Mouse (Mus musculus) erythroid progenitor cell, adult 5-6 weeks (primary cell): Measurements from ENCODE around the gene Rnf39. TPM values are rescaled to one million over a fixed set of nuclear protein-coding genes. Genes with fewer than 3 reads are reported as not detected.
"Not testable (repeated sequence)": the region's sequence is repeated elsewhere in the genome, so short reads cannot be mapped to it uniquely, and the experiment has no call there.

Experiments
- ATAC-seq: replicated peaks from 2 replicates; pipeline ENCODE4 v1.8.0; 2016; ENCODE audit warnings: moderate number of reproducible peaks, mild to moderate bottlenecking, moderate TSS enrichment, inconsistent platforms; ENCODE audit not compliant: poor library complexity, low FRiP score, severe bottlenecking
- total RNA-seq, 2 experiments: library from RNA; stranded (forward) in 1 of 2; stranded (reverse) in 1 of 2; fragments of 150-400 nt in 1 of 2; fragments of 186-747, 209-891 nt in 1 of 2; gene quantifications; 2 replicates each; pipeline versions ENCODE4 v1.2.3 to v1.2.4; 2015 to 2017; ENCODE audit warnings: low replicate concordance in 2 of 2

The Rnf39 gene
- total RNA-seq, 2 experiments from 2014 or later: not detected

DNA sequence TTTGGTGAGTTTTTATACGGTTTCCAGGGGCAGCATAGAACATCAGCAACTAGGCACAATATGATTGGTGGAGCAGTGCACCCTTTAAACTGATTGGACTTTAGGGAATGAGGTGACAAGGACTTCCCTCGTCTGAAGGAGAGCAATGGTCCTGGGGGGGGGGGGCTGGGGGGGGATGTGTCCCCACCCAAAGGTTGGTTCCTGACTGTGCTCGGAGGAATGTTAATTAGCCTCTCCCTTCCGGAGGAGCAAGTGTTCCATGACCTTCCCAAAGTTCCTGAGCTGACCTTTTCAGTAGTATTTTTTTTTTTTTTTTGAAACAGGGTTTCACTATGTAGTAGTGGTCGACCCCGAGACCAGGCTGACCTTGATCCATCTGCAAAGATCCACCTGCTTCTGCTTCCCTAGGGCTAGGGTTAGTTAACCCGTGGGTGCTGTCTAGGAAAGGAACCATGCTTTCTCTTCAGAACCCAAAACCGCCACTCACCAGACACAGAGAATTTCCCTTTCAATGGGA lies 30.6 kb downstream of the Rnf39 start:
- ATAC-seq: no peak

GRCm38 (mm10) chr17:36981221-36981813 lies 38.6 kb downstream of the Rnf39 start, which contains the start of gene 2410137M14Rik:
Gene 2410137M14Rik, minus strand, starts transcription at chr17:36981237.
- ATAC-seq: no peak

DNA sequence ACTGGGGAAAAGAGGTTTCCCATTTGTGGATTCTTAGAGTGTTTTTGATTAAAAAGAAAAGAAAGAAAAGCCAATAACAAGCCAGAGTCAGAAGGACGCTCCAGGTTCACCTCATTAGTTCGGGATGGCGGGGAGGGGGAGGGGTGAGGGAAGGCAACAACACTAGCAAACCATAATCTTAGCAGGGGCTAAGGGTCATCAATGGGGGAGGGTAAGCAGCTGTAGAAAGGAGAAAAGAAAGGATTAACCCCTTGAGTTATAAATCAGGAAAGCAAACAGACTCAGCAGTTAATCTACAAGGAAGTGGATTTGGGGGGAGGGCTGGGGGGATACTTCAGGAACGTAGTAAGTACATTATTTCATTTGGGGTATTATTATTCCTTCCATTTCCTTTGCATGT lies 39.1 kb downstream of the Rnf39 start:
- no peak for ATAC-seq

DNA sequence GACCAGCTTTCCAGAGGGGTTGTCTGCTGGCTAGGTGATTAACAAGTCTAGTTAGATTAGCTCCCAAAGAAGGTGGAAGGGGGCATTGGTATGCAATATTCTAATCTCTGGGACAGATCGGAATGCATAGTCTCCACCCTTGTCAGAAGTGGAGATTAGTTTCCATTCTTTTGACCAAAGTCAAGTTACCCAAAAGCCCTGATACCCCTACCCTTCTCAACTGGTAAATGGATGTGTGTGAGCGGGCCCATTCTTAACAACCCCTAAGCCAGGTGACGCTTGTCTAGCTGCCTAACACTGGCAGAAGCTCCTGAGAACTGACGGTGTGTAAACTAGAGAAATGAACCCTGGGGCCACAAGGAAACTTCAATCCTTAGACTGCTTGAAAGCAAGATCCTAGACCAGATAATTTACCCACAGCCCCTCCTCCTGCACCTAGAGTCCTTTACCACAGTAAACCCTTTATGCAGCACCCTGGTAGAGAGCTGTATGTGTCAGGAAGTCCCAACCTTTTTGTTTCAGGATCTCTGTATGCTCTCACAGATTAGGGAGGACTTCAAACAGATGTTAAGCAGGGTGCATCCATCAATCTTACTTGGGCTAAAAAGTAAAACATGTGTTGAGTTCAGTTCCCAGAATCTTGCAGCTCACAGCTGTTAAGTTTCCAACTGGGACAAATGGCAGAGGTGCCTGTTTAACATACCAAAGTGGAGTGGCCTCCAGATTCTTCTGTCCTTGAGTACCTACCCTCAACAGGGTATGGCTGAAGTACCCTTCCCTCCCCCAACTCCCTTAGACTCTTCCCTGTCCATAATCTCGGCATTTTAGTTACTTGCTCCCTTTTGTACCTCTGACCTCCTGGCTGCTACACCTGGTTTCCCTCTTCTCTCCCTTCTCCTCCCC lies 39.8 kb downstream of the Rnf39 start:
- no peak for ATAC-seq

GRCm38 (mm10) chr17:36988475-36988874 lies 45.8 kb downstream of the Rnf39 start:
- no peak for ATAC-seq

- no peak for ATAC-seq
Measured at GRCm38 (mm10) chr17:36989437-36989836, 46.7 kb downstream of the Rnf39 start, which contains the start of gene H2-M5. Gene H2-M5, minus strand, starts transcription at chr17:36989537.

GRCm38 (mm10) chr17:36990630-36991029 lies 47.9 kb downstream of the Rnf39 start:
- not testable (repeated sequence) for ATAC-seq

DNA sequence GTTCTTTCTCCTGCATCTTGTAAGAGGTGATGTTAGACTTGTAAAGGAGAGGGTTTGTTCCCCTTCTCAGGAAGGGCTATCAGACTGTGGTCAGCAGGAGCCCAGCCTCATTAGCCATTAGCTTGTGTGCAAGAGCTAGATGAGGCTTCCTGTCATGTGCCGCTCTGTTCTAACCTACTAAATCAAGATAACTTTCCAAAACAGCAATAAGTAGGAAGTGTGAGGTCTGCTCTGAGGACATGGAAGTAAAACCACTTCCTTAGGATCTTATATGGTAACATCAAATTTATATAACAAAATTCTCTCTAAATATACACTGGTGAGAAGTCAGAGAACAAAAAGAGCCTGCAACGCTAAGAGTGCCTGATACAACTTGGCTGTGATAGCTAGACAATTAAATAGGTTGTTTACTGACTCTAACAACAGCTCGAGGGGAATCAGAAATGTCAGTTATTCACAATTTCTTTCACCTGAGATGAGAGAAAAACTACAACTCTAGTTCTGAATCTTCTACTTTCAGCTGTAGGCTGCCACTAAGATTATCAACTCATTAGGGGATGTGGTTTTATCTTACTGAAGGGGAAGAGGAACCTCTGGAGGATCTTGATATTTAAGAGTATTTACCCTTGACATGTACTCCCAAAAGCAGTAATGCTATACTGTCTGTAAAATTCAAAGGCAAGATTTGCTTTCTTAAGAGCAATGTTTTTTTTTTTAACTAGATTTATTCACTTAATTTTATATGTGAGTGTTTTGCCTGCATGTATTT lies 49.8 kb downstream of the Rnf39 start:
- no peak for ATAC-seq

DNA sequence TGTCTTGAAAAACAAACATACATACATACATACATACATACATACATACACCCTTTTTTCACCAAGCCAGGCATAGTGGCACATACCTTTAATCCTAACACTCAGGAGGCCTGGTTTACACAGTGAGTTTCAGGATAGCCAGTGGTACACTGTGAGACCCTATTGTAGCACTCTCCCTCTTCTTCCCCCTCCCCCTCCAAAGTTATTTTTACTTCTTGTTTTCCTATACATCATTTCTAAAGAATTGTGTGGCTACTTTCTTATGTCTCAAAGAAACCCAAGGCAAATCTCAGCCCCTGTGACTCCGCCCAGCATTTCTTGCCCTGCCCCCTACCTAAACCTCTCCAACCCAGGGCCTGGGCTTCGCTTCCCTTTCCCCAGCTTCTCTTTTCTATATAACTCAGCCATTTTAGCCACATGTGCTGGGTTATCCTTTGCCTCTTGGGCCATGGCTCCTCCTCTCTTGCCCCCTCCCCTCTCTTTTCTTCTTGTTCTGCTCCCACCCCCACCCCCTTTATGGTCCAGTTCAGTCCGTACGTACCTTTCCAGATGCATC lies 51.1 kb downstream of the Rnf39 start:
- ATAC-seq: no peak

- ATAC-seq: no peak
Measured at GRCm38 (mm10) chr17:36994528-36994927, 51.8 kb downstream of the Rnf39 start.

GRCm38 (mm10) chr17:36995448-36995847 lies 52.7 kb downstream of the Rnf39 start:
- ATAC-seq: no peak

DNA sequence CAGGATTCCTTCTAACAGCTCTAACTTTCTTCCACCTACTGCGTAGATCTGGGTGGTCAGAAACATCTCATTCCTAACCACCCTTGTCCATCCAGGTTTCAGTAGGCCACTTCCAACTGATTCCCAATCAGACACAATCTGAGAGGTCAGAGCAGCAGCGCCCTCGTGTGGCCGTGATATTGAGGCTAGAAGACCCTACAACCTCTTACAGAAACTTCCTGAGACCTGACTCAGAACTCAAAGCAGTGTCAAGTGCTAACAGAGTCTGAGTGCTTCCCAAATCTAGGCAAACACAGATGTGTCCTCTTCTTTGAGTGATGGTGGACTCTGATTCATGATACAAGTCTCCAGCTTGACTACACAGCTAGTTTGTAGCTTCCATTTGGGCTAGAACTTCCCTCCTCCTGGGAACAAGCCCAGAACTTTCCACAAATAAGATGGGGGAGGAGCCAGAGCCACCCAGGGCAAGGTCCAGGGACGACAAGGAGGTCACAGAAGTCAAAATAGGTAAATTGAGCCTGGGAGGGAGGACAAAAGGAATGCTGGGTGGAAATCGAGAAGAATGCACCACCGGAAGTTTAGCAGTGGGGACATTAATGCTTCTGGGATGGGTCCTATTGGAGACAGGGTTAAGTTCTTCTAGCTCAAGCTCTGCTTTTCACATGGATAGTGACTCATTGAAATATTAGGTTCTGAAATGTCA lies 54.5 kb downstream of the Rnf39 start:
- ATAC-seq: no peak

Other genes with a start within 250 kb of the Rnf39 start
- not detected in 2 replicates for gene H2-M10.5, start 170.0 kb upstream of the Rnf39 start, total RNA-seq (2015; ENCODE audit: low replicate concordance)
- gene H2-M10.5, start 170.0 kb upstream of the Rnf39 start, total RNA-seq (2017; ENCODE audit: low replicate concordance): not detected in 2 replicates
- not detected in 2 replicates for gene H2-M10.6, start 130.7 kb upstream of the Rnf39 start, total RNA-seq (2015; ENCODE audit: low replicate concordance)
- not detected in 2 replicates for gene H2-M10.6, start 130.7 kb upstream of the Rnf39 start, total RNA-seq (2017; ENCODE audit: low replicate concordance)
- gene Trim26, start 105.8 kb upstream of the Rnf39 start, total RNA-seq (2015; ENCODE audit: low replicate concordance): 41.8 and 46.5 TPM in 2 replicates
- 13.9 and 15.8 TPM in 2 replicates for gene Trim26, start 105.8 kb upstream of the Rnf39 start, total RNA-seq (2017; ENCODE audit: low replicate concordance)
- 2.2 TPM in 1 of 2 replicates, not detected in the other for gene Trim15, start 75.7 kb upstream of the Rnf39 start, total RNA-seq (2015; ENCODE audit: low replicate concordance)
- gene Trim15, start 75.7 kb upstream of the Rnf39 start, total RNA-seq (2017; ENCODE audit: low replicate concordance): 0.51 and 1.4 TPM in 2 replicates
- 270 and 287 TPM in 2 replicates for gene Trim10, start 73.3 kb upstream of the Rnf39 start, total RNA-seq (2015; ENCODE audit: low replicate concordance)
- 428 and 543 TPM in 2 replicates for gene Trim10, start 73.3 kb upstream of the Rnf39 start, total RNA-seq (2017; ENCODE audit: low replicate concordance)
- gene Trim40, start 52.8 kb upstream of the Rnf39 start, total RNA-seq (2015; ENCODE audit: low replicate concordance): not detected in 2 replicates
- gene Trim40, start 52.8 kb upstream of the Rnf39 start, total RNA-seq (2017; ENCODE audit: low replicate concordance): 1.8 TPM in 1 of 2 replicates, not detected in the other
- gene Trim31, start 44.8 kb upstream of the Rnf39 start, total RNA-seq (2015; ENCODE audit: low replicate concordance): not detected in 2 replicates
- gene Trim31, start 44.8 kb upstream of the Rnf39 start, total RNA-seq (2017; ENCODE audit: low replicate concordance): not detected in 2 replicates
- gene Ppp1r11, start 8.8 kb downstream of the Rnf39 start, total RNA-seq (2015; ENCODE audit: low replicate concordance): 8.6 and 24.3 TPM in 2 replicates
- gene Ppp1r11, start 8.8 kb downstream of the Rnf39 start, total RNA-seq (2017; ENCODE audit: low replicate concordance): 2.2 and 10.8 TPM in 2 replicates
- 6.7 and 32.4 TPM in 2 replicates for gene Znrd1, start 15.6 kb downstream of the Rnf39 start, total RNA-seq (2015; ENCODE audit: low replicate concordance)
- 4.4 TPM in 1 of 2 replicates, not detected in the other for gene Znrd1, start 15.6 kb downstream of the Rnf39 start, total RNA-seq (2017; ENCODE audit: low replicate concordance)
- 9.6 TPM in 1 of 2 replicates, not detected in the other for gene Znrd1as, start 15.7 kb downstream of the Rnf39 start, total RNA-seq (2015; ENCODE audit: low replicate concordance)
- gene Znrd1as, start 15.7 kb downstream of the Rnf39 start, total RNA-seq (2017; ENCODE audit: low replicate concordance): 9.8 TPM in 1 of 2 replicates, not detected in the other
- gene 2410137M14Rik, start 38.3 kb downstream of the Rnf39 start, total RNA-seq (2015; ENCODE audit: low replicate concordance): not detected in 2 replicates
- gene 2410137M14Rik, start 38.3 kb downstream of the Rnf39 start, total RNA-seq (2017; ENCODE audit: low replicate concordance): not detected in 2 replicates
- not detected in 2 replicates for gene H2-M5, start 46.6 kb downstream of the Rnf39 start, total RNA-seq (2015; ENCODE audit: low replicate concordance)
- not detected in 2 replicates for gene H2-M5, start 46.6 kb downstream of the Rnf39 start, total RNA-seq (2017; ENCODE audit: low replicate concordance)
- gene Zfp57, start 58.2 kb downstream of the Rnf39 start, total RNA-seq (2015; ENCODE audit: low replicate concordance): not detected in 2 replicates
- not detected in 2 replicates for gene Zfp57, start 58.2 kb downstream of the Rnf39 start, total RNA-seq (2017; ENCODE audit: low replicate concordance)
- not detected in 2 replicates for gene Mog, start 80.5 kb downstream of the Rnf39 start, total RNA-seq (2015; ENCODE audit: low replicate concordance)
- not detected in 2 replicates for gene Mog, start 80.5 kb downstream of the Rnf39 start, total RNA-seq (2017; ENCODE audit: low replicate concordance)
- gene Gabbr1, start 103.0 kb downstream of the Rnf39 start, total RNA-seq (2015; ENCODE audit: low replicate concordance): 3.8 and 11.5 TPM in 2 replicates
- 0.51 and 1.5 TPM in 2 replicates for gene Gabbr1, start 103.0 kb downstream of the Rnf39 start, total RNA-seq (2017; ENCODE audit: low replicate concordance)
- not detected in 2 replicates for gene Olfr90, start 145.6 kb downstream of the Rnf39 start, total RNA-seq (2015; ENCODE audit: low replicate concordance)
- not detected in 2 replicates for gene Olfr90, start 145.6 kb downstream of the Rnf39 start, total RNA-seq (2017; ENCODE audit: low replicate concordance)
- gene Olfr91, start 155.4 kb downstream of the Rnf39 start, total RNA-seq (2015; ENCODE audit: low replicate concordance): not detected in 2 replicates
- gene Olfr91, start 155.4 kb downstream of the Rnf39 start, total RNA-seq (2017; ENCODE audit: low replicate concordance): not detected in 2 replicates
- not detected in 2 replicates for gene Olfr92, start 177.2 kb downstream of the Rnf39 start, total RNA-seq (2015; ENCODE audit: low replicate concordance)
- not detected in 2 replicates for gene Olfr92, start 177.2 kb downstream of the Rnf39 start, total RNA-seq (2017; ENCODE audit: low replicate concordance)
- gene Olfr93, start 218.6 kb downstream of the Rnf39 start, total RNA-seq (2015; ENCODE audit: low replicate concordance): not detected in 2 replicates
- gene Olfr93, start 218.6 kb downstream of the Rnf39 start, total RNA-seq (2017; ENCODE audit: low replicate concordance): not detected in 2 replicates